Mouse (Mus musculus) midbrain, postnatal 0 days (tissue): ENCODE data around the gene Itln1. TPM values are rescaled to one million over a fixed set of nuclear protein-coding genes. Genes with fewer than 3 reads are reported as not detected.

Source experiments
- ATAC-seq: fragments of 200-750 bp; cut with Nextera tagmentation; 2 replicates; pipeline ENCODE4 v1.8.0; 2017; ENCODE audit warnings: moderate number of reproducible peaks, mild to moderate bottlenecking, moderate TSS enrichment, moderate library complexity; ENCODE audit not compliant: low FRiP score
- DNase-seq: peaks from one replicate; pipeline ENCODE4 v3.0.0-alpha.2; 2015; ENCODE audit warnings: low spot score
- H3K27ac ChIP-seq: fragments of 300-500 bp; sonication (generic); 2 replicates; pipeline ENCODE4 v1.5.1; 2014; ENCODE audit warnings: low read depth, mild to moderate bottlenecking, low read length, mixed read lengths
- H3K27me3 ChIP-seq: fragments of 300-500 bp; sonication (generic); 2 replicates; pipeline ENCODE4 v1.6.1; 2014; ENCODE audit warnings: low read length, control low read depth, mixed read lengths; ENCODE audit not compliant: insufficient read depth
- H3K36me3 ChIP-seq: fragments of 300-500 bp; sonication (generic); 2 replicates; pipeline ENCODE4 v1.6.1; 2014; ENCODE audit warnings: low read length, control low read depth, mixed read lengths; ENCODE audit not compliant: insufficient read depth
- H3K4me1 ChIP-seq: fragments of 300-500 bp; sonication (generic); 2 replicates; pipeline ENCODE4 v1.6.1; 2014; ENCODE audit warnings: mild to moderate bottlenecking, control low read depth, antibody characterized with exemption, low read length, mixed read lengths; ENCODE audit not compliant: insufficient read depth
- H3K4me2 ChIP-seq: fragments of 300-500 bp; sonication (generic); 2 replicates; pipeline ENCODE4 v1.6.1; 2014; ENCODE audit warnings: low read depth, mild to moderate bottlenecking, low read length, mixed read lengths; ENCODE audit not compliant: poor library complexity, severe bottlenecking
- H3K4me3 ChIP-seq: fragments of 300-500 bp; sonication (generic); 2 replicates; pipeline ENCODE4 v1.5.1; 2014; ENCODE audit warnings: low read depth, mild to moderate bottlenecking, low read length, moderate library complexity
- H3K9ac ChIP-seq: fragments of 300-500 bp; sonication (generic); replicated peaks from 2 replicates; pipeline ENCODE4 v1.6.1; 2014; ENCODE audit warnings: mild to moderate bottlenecking, low read length, moderate library complexity, mixed read lengths; ENCODE audit not compliant: poor library complexity, severe bottlenecking
- H3K9me3 ChIP-seq: fragments of 300-500 bp; sonication (generic); 2 replicates; pipeline ENCODE4 v1.6.1; 2016; ENCODE audit warnings: low read length, control low read depth
- CTCF ChIP-seq: IDR thresholded peaks from 2 replicates; pipeline ENCODE4 v1.5.1; 2016; ENCODE audit warnings: antibody characterized with exemption, mild to moderate bottlenecking
- WGBS: fragments of 180-500 bp; shearing (Covaris S2); extraction: QIAGEN DNeasy Blood & Tissue Kit; methylation state at CpG from one replicate; pipeline ENCODE4 v1.1.7; 2014; 5-methylcytosine and 5-hydroxymethylcytosine counted together
- polyA plus RNA-seq: library from polyadenylated mRNA; unstranded; fragments of >200 nt; fragmentation: Nextera tagmentation; extraction: Ambion mirVana; gene quantifications from 2 replicates; pipeline ENCODE4 v1.2.1, GENCODE M21; 2015
- total RNA-seq: library from RNA; depleted of rRNA; stranded (reverse); fragments of >200 nt; gene quantifications from 2 replicates; pipeline ENCODE4 v1.2.3, GENCODE M21; 2014

The Itln1 gene
- total and polyA plus RNA-seq, 2 experiments from 2014 or later: not detected

DNA sequence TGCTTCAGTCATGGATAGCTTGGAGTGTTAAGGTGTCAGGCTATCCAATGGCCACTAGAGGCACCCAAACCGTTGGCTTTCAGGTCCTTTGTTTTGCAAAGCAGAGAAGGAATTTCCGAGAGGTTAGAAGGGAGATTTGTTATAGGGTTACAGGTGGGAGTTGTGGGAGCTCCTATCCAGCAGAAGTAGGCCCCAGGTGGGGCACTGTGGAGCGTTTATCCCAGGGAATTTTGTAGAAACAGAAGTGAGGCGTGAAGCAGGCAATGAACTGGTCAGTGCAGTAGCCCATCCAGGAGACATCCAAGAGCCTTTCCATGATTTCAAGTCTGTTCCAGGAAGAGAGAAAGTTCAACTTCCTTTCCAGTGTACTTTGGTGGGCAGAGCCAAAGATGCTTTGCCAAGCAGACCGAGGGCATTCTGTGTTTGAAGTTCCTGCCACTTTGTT, 33.4 kb downstream of the Itln1 start:
- Histone ChIP-seq H3K4me1 (no peaks in the 10 kb centered on the region), H3K4me2 (peak overlapping the region; percentile 41), H3K9me3 (no peaks in the 10 kb centered on the region), H3K27ac (peak overlapping the region; percentile 92; the same call in 1 of the 2 replicates), H3K9ac (no peak overlapping the region), H3K4me3 (no peak overlapping the region), H3K27me3 (no peaks in the 10 kb centered on the region), H3K36me3 (no peaks in the 10 kb centered on the region)
- no peak for ATAC-seq
- TF ChIP-seq CTCF: peak; percentile 80
- DNase-seq: peak; percentile 70
- 6% methylated on average over 5 of the region's 5 CpGs for WGBS

DNA sequence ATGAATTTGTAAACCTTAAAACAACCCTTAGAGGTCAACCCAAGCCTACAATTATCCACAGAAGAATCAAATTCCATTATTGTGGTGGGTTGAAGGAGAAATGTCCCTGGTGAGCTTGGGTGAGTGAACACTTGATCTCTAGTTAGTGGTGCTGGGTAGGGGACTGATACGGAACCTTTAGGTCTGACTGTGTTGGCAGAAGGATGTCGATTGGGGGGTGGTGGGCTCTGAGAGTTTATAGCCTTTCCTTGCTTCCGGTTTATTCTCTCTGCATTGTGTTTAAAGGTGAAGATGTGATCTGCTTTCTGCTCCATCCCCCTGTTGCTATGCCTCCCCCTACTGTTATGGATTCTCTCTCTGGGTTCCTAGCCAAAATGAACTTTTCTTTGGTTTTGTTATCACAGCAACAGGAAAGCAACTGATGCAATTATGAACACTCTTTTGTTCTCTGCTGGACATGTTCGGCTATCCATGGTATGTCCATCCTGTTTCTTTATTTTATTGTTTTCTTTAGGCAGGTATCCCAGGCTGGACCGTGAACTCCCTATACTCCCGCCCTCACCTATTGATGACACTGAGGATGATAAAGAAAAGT, 34.0 kb downstream of the Itln1 start:
- DNase-seq (no peak), ATAC-seq (no peak)
- no peak for TF ChIP-seq CTCF
- no peak overlapping the region for H3K9ac ChIP-seq
- no peak overlapping the region for H3K4me3 ChIP-seq
- no peak overlapping the region for H3K4me2 ChIP-seq
- H3K27ac ChIP-seq: no peak overlapping the region
- no peaks in the 10 kb centered on the region for H3K4me1 ChIP-seq
- no peaks in the 10 kb centered on the region for H3K9me3 ChIP-seq
- H3K27me3 ChIP-seq: no peaks in the 10 kb centered on the region
- WGBS: 63% methylated on average over 6 of the region's 6 CpGs
- no peaks in the 10 kb centered on the region for H3K36me3 ChIP-seq

DNA sequence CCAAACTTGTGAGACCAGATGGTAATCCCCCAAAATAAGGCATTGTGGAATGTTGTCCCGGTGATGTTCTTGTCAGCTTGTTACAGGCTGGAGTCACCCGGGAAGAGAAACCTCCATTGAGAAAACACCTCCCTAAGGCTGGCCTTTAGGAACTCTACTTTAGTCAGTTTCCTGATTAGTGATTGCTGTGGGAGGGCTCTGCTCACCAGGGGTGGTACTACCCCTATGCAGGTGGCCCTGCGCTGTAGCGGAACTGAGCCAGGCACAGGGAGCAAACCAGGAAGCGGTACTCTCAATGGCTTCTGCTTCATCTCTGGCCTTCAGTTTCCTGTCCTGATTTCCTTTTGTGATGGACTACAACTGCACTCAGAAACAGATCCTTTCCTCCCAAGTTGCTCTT, 35.2 kb downstream of the Itln1 start:
- H3K4me3 ChIP-seq: no peak overlapping the region
- H3K4me1 ChIP-seq: no peaks in the 10 kb centered on the region
- H3K9ac ChIP-seq: no peak overlapping the region
- 63% methylated on average over 5 of the region's 5 CpGs for WGBS
- H3K27ac ChIP-seq: no peak overlapping the region
- no peaks in the 10 kb centered on the region for H3K27me3 ChIP-seq
- H3K9me3 ChIP-seq: no peaks in the 10 kb centered on the region
- no peak for TF ChIP-seq CTCF
- H3K36me3 ChIP-seq: no peaks in the 10 kb centered on the region
- ATAC-seq (no peak), DNase-seq (no peak)
- no peak overlapping the region for H3K4me2 ChIP-seq

DNA sequence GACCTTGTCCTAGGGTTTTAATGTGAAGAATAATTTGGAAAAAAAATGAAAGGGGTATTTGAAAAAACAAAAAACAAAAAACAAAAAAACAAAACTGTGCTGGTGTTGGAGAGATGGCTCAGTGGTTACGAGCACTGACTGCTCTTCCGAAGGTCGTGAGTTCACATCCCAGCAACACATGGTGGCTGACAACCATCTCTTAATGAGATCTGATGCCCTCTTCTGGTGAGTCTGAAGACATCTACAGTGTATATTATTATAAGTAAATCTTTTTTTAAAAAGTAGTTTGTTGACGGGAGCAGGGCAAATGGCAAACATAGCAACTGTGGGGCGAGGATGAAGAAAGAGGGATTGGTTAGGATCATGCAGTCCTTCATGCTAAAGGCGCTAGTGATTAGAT, 39.7 kb downstream of the Itln1 start:
- H3K27me3 ChIP-seq: no peaks in the 10 kb centered on the region
- H3K27ac ChIP-seq: no peak overlapping the region
- H3K4me3 ChIP-seq: no peak overlapping the region
- 90% methylated on average over 6 of the region's 6 CpGs for WGBS
- no peak overlapping the region for H3K4me2 ChIP-seq
- H3K9ac ChIP-seq: no peak overlapping the region
- no peak for TF ChIP-seq CTCF
- DNase-seq (no peak), ATAC-seq (no peak)
- H3K36me3 ChIP-seq: no peaks in the 10 kb centered on the region
- H3K9me3 ChIP-seq: 0 out of 2 replicates have a peak, but pooled peaks cover 2% of the 10 kb centered on the region
- no peaks in the 10 kb centered on the region for H3K4me1 ChIP-seq

- 91% methylated on average over 13 of the region's 13 CpGs for WGBS
- Histone ChIP-seq H3K9ac (no peak overlapping the region), H3K4me3 (no peak overlapping the region), H3K27me3 (no peaks in the 10 kb centered on the region), H3K36me3 (no peaks in the 10 kb centered on the region), H3K9me3 (peaks cover 7% of the 10 kb centered on the region; the same call in 1 of the 2 replicates), H3K4me1 (no peaks in the 10 kb centered on the region), H3K4me2 (no peak overlapping the region), H3K27ac (no peak overlapping the region)
- no peak for DNase-seq
- no peak for ATAC-seq
- no peak for TF ChIP-seq CTCF
Observed at GRCm38 (mm10) chr1:171494241-171494640, 40.9 kb downstream of the Itln1 start.

DNA sequence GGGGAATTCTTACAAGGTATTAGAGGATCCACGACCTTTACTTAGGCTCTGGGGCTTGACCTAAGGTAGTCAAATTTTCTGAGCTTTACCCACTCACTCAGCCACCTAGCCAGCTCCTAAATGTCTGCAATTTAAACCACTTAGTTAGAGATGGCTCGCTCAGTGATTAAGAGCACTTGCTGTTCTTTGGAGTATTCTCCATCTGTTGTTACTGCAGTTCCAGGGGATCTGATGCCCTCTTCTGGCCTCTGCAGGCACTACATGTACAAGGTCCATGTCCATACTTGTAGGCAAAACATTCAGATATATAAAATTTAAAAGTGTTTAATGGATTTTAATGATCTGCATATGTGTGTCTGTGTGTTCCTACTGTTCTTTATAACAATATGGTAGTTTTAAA, 56.1 kb downstream of the Itln1 start:
- DNase-seq: peak; percentile 64
- peak; percentile 83 for TF ChIP-seq CTCF
- Histone ChIP-seq H3K27ac (no peak overlapping the region), H3K4me1 (no peaks in the 10 kb centered on the region), H3K27me3 (no peaks in the 10 kb centered on the region), H3K36me3 (no peaks in the 10 kb centered on the region), H3K9me3 (no peaks in the 10 kb centered on the region), H3K4me2 (no peak overlapping the region), H3K4me3 (no peak overlapping the region), H3K9ac (no peak overlapping the region)
- 44% methylated on average over 2 of the region's 2 CpGs for WGBS
- ATAC-seq: no peak
